Mouse (Mus musculus) testis, postnatal 14 days (tissue): ENCODE data around the gene Fmo9.

Experiments used
- DNase-seq: peaks from one replicate; pipeline ENCODE4 v3.0.0; 2021; ENCODE audit warnings: low spot score

Gene Fmo9

GRCm38 (mm10) chr1:166681745-166682144, at the start of gene Fmo9:
Gene Fmo9, minus strand, starts transcription at chr1:166681845.
- no peak for DNase-seq

GRCm38 (mm10) chr1:166730886-166731285, 49.2 kb upstream of the Fmo9 start:
- no peak for DNase-seq

GRCm38 (mm10) chr1:166730215-166730614, 48.6 kb upstream of the Fmo9 start:
- DNase-seq, result no peak

GRCm38 (mm10) chr1:166710861-166711260, 29.2 kb upstream of the Fmo9 start:
- DNase-seq, result no peak

GRCm38 (mm10) chr1:166702270-166702912, 20.7 kb upstream of the Fmo9 start:
- no peak for DNase-seq

GRCm38 (mm10) chr1:166669264-166669663, 12.4 kb downstream of the Fmo9 start:
- DNase-seq, result no peak

- no peak for DNase-seq
Measured at GRCm38 (mm10) chr1:166660800-166661199, 20.8 kb downstream of the Fmo9 start.

- no peak for DNase-seq
Measured at GRCm38 (mm10) chr1:166647593-166647992, 34.1 kb downstream of the Fmo9 start, which contains the start of gene Gm4847. Gene Gm4847, minus strand, starts transcription at chr1:166647693.
